Mouse (Mus musculus) cerebellum, postnatal 36 days (tissue): ENCODE data around the gene Itpkb.

Experiments used
- DNase-seq, 2 experiments: peaks; one replicate each; pipeline ENCODE4 v3.0.0; 2021 to 2022; ENCODE audit warnings: mixed read lengths in 2 of 2

The Itpkb gene

DNA sequence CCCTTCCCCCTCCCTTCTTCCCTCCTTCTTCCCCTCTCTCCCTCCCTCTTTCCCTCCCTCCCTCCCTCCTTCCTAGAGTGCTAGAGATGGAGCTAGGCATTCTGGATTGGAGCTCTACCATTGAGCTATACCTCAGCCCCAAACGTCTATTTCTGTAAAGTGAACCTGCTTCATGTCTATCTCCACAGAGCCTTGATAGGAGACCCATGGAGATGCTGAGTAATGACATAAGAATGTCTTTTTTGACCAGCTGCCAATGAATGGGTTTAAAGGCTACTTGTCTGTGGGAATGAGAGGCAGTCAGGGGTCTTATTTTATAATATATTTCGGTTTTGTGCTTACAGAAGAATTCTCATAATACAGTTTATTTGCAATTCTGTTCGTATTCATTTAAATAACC lies 15.2 kb upstream of the Itpkb start:
- no peak for DNase-seq

DNA sequence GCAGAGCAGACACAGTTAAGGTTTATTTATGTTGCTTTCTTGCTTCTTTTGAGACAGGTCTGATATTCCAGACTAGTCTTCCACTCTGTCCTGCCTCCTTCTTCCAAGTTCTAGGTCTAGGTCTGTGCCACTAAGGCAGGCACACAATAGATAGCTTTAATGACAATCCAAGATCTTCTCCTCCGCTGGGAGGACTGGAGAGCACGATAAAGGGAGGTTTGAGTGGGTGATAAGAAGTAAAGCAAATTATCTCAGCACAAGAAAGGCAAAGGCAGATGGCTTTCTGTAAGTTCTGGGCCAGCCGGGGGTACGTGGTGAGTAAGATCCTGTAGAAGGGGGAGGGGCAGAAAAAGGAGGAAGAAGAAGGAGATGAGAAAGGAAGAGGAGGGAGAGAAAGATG lies 12.8 kb upstream of the Itpkb start:
- DNase-seq = no peak

DNA sequence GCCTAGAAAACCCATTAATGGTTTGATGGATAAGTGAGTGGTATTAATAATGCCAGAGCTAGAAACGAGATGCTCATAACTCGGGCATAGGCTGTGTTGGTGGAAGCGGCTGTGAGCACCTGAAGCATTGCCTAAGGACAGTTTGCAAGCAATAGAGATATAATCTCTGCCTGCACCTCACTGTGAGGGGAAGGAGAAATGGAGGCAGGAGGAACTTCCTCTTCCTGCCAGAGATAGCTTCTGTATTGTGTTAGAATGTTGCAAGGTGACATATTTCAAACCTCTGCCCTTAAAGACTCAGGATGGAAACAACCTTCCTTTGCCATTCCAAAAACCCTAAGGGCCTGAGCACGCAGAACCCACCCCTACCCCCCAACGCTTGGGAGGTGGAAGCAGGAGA lies 11.9 kb upstream of the Itpkb start:
- no peak for DNase-seq

DNA sequence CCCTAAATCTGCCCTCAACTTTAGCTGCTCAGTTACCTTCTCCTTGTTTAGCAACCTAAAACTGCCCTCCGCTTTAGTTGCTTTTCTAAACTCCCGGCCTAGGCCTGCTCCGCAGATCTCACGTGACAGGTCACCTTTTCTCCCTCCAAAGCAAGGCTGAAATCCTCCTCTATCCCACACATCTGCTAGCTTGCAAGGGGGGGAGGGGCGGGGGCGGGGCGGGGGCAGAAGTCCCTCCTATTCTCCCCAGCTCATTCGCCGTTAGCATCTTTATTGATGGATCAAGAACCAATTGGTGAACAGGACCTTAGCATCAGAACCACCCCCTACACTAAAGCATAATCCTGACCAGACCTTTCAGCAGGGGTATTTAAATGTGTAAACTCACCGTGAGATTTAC lies 10.4 kb upstream of the Itpkb start:
- DNase-seq = no peak

DNA sequence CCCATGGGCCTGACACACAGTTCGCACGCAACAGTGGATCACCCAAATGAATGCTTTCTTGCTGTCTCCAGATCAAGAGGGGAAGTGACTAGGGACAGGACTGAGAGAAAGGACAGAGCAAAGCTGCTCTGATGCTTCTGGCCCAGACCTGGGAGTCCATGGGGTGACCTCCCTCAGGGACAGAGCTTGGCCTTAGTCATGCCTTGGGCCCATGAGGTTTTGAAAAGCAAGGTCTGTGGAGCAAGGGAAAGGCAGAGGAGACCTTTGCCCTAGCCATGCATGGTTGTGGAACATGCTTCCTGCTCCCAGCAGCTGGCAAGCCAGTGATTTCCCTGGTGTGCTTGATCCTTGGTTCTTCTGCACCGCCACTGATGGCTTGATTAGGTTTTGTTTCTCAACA lies 7.4 kb upstream of the Itpkb start:
- DNase-seq = no peak

DNA sequence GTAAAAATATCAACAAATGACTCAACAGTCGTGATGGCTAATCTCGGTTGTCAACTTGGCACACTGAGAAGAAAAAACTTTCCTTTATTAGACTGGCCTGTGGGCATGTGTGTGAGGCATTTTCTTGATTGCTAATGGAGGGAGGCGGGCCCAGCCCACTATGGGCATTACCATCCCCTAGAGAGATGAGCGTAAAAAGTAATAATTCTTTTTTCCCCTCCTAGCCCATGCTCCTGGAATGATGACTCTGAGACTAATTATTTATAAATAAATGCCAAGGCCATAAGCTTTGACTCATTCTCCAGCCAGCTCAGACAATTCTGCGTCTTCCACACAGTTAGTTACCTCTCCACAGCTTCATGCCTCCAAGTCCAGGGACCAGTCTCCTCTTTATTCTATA lies 6.8 kb upstream of the Itpkb start:
- DNase-seq = no peak

DNA sequence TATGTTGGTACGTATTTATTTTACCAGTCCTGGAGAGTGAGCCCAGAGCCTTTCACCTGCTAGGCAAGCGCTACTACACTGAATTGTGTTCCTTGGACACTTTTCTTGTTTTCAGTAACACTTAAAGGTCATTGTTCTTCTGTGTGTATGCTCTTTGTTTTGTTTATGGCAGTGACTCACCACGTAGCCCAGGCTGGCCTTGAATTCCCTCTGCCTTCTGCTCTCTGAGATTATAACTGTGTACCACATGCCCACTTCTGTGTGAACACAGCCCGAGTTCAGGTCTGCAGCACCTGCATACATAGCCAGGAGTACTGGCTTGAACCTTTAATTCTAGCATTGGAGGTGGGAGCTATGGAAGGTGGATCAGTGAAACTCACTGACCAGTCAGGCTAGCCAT lies 6.0 kb upstream of the Itpkb start:
- no peak for DNase-seq

DNA sequence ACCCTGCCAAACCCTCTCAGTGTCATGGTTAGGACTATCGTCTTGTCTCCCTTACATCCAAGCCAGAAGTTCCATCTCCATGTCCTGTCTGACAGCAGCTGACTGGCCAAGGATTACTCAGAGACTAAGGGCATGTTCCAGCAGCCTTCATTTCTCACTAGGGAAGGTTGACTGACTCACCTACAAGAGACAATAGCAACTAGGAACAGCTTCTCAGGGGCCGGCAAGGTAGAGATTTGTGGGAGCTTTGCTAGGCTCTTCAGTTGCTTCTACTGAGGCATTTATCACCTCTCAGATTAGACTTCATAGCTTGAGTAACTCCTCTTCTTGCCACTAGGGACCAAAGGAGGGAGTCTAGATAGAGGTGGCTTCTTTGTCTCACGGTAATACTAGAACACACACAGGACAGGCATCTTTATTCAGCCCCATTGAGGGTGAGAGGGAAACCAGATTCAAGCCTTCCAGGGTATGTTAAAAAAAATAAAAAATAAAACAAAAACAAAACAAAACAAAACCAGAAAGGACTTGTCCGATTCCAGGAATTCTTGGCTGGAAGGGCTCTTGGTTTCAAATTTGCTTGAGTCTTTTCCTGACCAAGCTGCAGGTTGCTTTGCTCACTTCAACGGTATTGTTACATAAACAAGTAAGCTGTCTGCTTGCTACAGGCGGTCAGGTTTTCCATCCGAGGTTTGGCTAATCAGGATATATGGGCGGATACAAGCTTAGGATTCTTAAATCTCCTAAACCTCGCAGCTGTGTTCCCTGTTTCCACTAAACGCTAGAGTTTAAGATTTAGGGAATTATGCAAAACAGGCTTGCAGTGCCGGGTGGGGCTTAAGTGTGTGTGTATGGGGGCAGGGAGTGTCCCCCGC lies 1.3 kb upstream of the Itpkb start:
- DNase-seq = no peak

DNA sequence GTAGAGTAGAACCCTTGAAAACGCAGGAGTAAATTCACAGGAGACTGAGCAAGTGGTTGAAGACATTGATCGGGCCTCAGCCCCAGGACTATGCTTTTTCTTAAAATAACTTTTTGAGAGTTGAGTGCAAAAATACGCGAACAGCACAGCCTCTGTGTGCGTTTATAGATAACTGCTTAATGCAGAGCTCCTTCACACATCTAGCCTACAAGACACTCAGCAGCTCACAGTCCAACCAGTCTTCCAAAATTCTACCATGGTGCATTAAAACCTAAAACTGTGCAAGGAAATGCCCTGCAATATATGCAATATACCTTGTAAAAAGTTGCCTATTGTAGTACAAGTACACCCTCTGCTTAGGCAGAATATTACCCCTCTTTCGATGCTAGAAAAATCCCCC lies 579 bp upstream of the Itpkb start:
- DNase-seq = no peak

DNA sequence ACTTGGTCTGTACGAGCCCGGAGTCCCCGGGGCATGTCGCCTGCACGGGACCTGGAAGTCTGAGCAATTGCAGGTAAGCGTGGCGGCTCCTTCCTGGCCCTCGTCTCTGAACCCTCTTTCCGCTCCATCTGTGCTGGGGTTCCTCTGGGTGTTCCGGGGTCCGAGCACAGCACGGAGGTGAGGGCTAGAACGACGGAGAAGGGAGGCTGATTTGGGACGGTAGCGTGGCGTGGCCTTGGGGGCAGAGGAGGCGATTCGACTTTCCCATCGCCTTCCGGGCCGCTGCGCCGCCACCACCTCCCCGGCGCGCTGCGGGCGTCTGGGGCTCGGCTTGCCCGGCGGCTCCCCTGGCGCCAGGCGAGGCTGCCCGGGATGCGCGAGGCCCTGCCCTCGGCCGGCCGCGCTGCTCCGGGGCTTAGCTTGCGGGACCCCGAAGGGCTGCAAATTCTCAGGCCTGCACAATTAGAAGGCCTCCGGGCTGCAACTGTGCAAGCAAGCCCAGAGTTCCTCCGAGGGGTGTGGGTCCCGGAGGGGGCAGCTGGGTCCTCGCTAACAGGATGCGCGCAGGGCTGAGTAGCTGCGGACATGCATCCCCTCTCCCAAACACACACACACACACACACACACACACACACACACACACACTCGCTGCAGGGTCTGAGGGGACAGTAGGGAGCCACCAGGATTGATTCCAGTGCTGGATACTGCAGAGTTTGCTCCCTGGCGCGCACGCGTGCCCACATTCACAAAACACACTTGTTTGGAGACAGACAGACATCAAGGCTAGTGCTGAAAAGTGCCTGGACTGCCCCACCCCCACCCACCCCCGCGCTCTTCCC lies 641 bp downstream of the Itpkb start:
- peak; percentile 45 to 59 for DNase-seq

DNA sequence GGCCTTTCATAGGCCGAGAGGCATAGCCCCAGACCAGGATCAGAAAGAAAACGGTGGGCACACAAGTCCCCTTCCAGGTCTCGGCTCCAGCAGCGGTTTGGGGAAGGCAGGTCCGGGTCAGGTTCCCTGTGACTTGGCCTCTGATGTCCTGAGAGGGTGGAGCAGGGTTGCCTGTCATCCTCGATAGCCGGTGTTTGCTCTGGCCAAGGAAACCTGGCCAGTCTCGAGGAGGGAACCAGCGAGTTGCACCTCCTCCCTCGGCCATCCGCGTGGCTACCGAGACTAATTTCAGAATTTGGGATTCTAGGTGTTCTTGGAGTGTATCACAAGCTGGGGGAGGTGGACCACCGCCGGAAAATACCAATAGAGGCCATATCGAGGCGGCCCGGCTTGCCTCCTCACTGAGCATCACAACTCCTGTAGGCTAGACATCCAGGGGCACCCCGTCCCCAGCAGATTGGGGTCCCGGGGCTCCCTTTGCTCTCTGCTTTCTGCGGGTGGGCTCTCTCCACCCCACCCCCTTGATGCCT lies 1.3 kb downstream of the Itpkb start:
- peak; percentile 57 to 64 for DNase-seq

DNA sequence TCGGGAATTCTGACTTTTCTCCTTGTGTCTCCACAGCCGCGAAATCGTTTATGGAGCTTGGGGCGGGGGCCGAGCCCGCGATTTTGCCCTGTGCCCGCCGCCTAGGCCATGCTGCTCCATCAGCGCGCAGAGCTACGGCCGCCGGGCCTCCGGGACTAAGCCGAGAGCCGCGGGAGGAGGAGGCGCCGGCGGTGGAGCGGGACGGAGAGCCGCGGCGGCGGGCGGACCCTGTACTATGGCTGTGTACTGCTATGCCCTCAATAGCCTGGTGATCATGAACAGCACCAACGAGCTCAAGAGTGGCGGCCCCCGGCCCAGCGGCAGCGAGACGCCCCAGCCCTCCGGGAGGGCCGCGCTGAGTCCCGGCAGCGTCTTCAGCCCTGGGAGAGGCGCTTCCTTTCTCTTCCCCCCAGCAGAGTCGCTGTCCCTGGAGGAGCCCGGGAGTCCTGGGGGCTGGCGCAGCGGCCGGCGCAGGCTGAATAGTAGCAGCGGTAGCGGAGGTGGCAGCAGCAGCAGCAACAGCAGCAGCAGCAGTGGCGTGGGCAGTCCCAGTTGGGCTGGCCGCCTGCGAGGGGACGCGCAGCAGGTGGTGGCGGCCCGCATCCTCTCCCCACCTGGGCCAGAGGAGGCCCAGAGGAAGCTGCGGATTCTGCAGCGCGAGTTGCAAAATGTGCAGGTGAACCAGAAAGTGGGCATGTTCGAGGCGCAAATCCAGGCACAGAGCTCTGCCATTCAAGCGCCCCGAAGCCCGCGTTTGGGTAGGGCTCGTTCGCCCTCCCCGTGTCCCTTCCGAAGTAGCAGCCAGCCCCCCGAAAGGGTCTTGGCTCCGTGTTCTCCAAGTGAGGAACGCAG lies 2.0 kb downstream of the Itpkb start:
- DNase-seq = peak; percentile 52 to 61

DNA sequence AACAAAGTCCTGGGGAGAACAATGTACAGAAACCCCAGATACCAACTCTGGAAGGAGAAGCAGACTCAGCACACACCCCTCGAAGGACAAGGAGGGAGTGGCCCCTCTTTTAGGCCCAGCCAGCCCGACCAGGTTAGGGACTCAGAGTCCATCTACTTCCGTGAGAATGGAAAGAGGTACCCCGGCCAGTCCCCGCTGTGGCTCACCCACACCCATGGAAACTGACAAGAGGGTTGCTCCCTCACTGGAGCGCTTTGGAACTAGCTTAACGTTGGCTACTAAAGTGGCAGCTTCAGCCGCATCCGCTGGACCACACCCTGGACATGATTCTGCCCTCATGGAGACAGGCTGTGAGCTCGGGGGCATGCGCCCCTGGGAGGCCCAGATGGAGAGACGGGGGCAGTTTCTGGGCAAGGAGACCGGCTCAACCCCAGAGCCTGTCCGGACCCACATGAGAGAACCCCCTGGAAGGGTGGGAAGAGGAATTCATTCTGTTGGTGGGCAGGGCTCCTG lies 2.7 kb downstream of the Itpkb start:
- DNase-seq = no peak

DNA sequence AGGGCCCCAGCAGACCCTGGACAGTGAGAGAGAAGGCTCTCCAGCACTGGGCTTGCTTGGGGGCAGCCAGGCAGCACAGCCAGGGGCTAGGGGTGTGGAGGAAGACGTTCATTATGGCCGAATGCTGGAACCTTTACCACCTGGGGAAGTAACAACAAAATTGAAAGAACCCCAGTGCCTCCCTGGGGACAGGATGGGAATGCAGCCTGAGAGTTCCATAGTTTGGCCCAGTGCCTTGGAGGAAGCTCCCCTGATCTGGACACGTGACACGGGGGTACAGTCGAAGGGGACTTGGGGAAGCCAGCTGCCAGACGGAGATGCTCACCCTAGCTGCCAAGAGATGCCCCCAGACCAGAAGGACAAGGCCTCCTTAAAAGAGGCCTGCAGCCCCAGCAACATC lies 3.3 kb downstream of the Itpkb start:
- no peak for DNase-seq

DNA sequence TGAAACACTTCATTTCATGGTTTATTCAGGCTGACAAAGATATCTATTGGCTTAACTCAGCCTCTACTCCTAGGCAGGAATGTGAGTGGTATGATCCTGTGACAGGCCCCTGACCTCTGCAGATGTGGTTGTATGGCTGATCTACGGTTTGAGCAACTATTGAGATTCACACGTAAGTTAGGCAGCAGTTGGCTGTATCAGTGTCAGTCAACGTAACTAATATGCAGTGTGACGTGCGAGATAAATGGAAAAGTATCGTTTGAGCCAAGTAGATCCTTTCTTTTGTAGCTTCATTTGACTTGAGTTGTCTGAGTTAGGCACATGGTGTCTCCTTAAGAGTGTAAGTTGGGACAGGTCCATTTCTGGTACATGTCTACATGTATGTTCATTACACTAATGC lies 4.3 kb downstream of the Itpkb start:
- DNase-seq = no peak

DNA sequence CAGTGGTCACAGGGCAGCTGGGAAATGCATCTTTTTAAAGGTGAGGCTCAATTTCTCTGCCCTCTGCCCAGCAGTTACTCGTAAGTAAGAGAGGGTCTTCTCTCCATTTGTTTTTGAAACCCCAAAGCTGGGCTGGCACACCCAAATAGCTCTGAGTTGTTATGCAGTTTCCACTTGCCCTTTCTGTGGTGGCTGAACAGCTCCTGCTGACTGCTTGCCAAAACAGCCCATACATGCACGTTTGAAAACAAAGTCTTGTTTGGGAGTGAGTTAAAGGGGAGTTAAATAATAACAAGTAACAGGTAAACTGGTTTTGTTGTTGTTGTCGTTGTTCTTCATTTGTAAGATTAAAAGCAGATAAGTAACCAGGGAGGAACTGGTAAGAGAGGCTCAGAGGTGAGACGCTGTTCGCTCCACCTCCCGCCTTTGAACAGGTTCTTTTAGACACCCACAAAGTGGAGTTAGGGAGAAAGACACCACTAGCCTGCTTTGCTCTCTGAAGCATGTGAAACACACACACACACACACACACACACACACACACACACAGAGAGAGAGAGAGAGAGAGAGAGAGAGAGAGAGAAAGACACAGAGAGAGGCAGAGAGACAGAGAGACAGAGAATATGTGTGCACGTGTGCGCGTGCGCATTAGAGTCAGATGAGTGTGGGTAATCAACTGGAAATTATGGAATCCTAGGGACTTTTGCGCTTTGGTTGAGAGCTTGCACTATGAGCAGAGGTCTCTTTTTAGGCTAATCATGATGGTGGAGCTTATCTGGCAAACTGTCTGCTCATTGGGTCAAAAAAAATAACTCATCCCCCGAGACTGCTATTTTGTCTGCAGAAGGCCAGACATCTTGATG lies 5.5 kb downstream of the Itpkb start:
- no peak for DNase-seq

DNA sequence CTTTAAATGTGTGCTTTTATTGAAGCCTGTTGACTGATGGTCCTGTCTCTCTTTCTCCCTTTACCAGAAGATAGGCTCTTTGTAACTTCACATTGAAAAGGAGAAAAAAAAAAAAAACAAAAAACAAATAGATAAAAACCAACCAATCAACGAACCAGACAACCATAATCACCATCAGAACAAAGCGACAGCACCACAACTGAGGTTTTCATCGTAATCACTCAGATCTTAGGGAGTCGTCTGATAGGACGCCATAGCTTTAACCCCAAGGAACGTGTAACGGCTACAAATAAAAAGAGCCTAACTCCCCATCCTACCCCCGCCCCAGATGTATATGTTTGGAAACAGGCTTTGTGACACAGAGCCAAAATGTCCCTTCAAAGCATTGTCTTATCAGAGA lies 8.1 kb downstream of the Itpkb start:
- DNase-seq = no peak

DNA sequence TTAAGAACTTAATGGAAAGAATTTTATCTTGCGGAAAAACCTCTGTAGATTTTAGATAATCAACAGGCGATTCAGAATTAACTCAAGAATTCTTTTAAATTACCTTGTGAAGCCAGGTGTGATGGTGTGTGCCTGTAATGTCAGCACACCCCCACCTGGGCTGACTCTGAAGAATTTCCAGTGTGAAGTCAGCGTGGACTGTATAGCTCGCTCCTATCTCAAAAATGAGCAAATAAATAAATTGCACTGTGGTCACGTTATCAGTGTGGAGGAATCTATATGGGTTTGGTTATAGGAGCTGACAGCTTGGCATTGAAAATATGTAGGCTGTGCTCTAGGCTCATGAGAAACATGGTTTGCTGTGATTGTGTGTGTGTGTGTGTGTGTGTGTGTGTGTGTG lies 8.9 kb downstream of the Itpkb start:
- DNase-seq = no peak

DNA sequence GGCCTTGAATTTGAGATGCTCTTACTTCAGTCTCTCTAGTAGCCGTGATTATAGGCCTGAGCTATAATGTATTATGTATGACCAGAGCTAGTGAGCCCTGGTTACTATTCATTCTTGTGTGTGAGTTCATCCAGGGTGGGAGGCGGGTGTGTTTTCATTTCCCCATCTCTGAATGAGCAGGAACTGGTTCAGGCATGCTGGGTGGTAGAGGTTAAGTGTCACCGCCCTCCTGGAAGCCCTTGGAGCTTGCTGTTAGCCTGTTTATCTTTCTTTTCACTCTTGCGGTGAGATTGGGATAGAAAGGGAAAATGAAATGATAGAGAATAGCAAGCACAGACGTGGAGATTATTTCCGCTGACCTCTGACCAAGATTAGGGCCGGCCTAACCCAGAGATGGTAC lies 12.7 kb downstream of the Itpkb start:
- no peak for DNase-seq

DNA sequence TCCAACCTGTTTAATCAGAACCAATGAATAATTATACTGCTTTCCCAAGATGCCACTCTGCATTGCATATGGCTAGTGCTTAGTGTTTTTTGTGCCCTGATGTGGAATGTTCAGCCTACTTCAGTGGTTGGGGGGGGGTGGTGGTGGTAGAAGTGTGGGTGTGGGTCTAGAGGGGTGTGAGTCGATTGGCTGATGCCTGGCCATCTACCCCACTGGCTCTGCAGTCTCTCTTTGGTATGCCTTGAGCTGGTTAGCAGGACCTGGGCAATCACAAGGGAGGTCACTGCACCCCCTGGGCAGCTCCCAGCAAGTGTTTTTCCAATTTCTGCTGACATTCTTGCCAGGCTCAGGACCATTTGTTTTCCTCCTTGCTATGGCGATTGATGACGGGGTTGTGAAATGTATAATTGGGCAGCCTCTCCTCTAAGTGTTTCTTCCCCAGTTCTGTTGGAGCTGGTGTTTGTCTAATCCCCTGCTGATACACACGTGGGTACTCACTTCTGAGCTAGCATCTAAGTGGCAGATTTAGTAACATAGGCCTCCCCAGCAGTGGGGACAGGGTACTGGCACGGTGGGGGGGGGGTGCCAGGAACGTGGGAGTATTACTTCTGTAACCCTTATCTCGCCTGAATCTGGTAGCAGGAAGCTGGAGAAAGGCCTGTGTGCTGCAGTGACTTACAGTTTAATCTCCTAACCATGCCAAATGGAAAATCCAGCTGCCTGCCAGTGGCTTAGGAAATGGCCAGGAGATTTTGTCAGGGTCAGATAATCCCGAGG lies 13.3 kb downstream of the Itpkb start:
- DNase-seq = no peak

DNA sequence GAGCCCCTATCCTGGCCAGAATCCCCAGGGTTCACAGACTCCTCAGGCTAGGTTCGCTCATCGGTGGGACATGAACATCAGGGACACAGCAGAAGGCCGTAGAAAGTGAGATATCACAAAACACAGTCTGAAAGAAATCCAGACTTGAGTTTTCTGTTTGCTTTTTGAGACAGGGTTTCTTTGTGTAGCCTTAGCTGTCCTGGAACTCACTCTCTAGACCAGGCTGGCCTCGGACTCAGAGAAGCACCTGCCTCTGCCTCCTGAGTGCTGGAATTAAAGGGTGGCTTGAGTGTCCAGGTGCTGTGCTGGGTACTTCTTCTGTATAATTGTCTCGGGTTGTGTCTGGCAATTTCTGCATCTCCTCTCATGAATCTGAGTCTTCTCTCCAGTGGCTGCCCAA lies 14.8 kb downstream of the Itpkb start:
- no peak for DNase-seq
